15 mouse cellular contexts compared by ENCODE assay signal in the genomic region with DNA sequence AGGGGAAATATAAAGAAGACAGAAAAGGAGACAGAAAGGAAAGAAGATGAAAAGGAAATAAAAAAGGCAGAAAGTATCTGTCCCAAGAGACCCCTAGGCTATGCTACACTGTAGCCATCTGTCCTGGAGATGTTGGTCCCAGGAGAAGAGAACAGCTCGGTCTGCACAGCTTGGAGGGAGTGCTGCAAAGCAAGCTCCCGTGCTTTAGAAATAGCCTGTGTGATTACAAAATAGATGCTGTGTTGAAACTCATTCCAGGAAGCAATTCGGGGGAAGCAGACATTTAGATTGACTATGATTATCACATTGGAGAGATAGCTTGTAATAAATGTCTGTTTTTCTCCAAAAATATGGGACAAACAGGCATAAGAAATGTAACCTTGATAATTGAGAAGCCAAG.
DNase-seq lines count a peak whose midpoint lies in the region; ATAC-seq lines count a peak whose summit lies in the region.
"Had no signal": no experiment of that assay in that cellular context is flagged by ENCODE, and none has a peak within 500 bp of the region (broad histone marks: within the 10 kb centered on the region; RNA-seq: fewer than 3 reads in every experiment).

No protein-coding gene starts in this region.

- ATAC-seq in frontal cortex, adult (ENCODE audit: low TSS enrichment): peak; percentile 57
- ATAC-seq: forebrain, embryonic 15.5 days; inflammation-experienced regulatory T-cells, adult 6 months had no signal

- no peak for DNase-seq in frontal cortex, postnatal 10 days (ENCODE audit: low spot score in 2 of 2)
- peak; percentile 34 to 51 for DNase-seq in right cerebral cortex, postnatal 10 days (ENCODE audit: low spot score in 2 of 2)
- no peak for DNase-seq in right cerebral cortex, adult 2 months (ENCODE audit: low spot score in 2 of 2)
- DNase-seq in layer of hippocampus, postnatal 36 days: peak; percentile 18 to 40
- DNase-seq in cerebellum, adult 8-10 months: no peak
- no peak for DNase-seq in gastrocnemius, postnatal 10 days
- no peak for DNase-seq in spleen, postnatal 14 days (ENCODE audit: low spot score in 2 of 2)
- DNase-seq: B cell, adult 2 months; cerebellum, adult 2 months; kidney, adult 9 months; liver; thymus, postnatal 4 days had no signal

Comparison
In these comparisons a context has a peak if more than half of its experiments do, and no peak if none do; other contexts are left out.
1. DNase-seq: peak in right cerebral cortex, postnatal 10 days (2 of 2) and layer of hippocampus, postnatal 36 days (2 of 2); none in frontal cortex, postnatal 10 days (0 of 2), right cerebral cortex, adult 2 months (0 of 2), cerebellum, adult 8-10 months (single experiment), gastrocnemius, postnatal 10 days (single experiment) and spleen, postnatal 14 days (0 of 2).